Mouse (Mus musculus) testis, adult 2 months (tissue): ENCODE data around the gene Cmas. TPM values are rescaled to one million over a fixed set of nuclear protein-coding genes. Genes with fewer than 3 reads are reported as not detected.
A peak's percentile ranks its signal among the peaks of the same experiment; 100 is the strongest.

Source experiments
- H3K27ac ChIP-seq: fragments of 200-500 bp; 2 replicates; pipeline ENCODE4 v1.5.1; 2012; ENCODE audit warnings: low read depth, low read length; ENCODE audit not compliant: control insufficient read depth, insufficient read depth
- H3K27me3 ChIP-seq: fragments of 200-500 bp; 2 replicates; pipeline ENCODE4 v1.6.1; 2012; ENCODE audit warnings: mild to moderate bottlenecking, low read length, moderate library complexity; ENCODE audit not compliant: control insufficient read depth, insufficient read depth
- H3K36me3 ChIP-seq: fragments of 200-500 bp; 2 replicates; pipeline ENCODE4 v1.6.1; 2012; ENCODE audit warnings: mild to moderate bottlenecking, low read length; ENCODE audit not compliant: control insufficient read depth, insufficient read depth
- H3K4me1 ChIP-seq: fragments of 200-500 bp; 2 replicates; pipeline ENCODE4 v1.6.1; 2012; ENCODE audit warnings: low read length; ENCODE audit not compliant: control insufficient read depth, insufficient read depth
- H3K4me3 ChIP-seq: fragments of 200-500 bp; 2 replicates; pipeline ENCODE4 v1.5.1; 2012; ENCODE audit warnings: low read depth, mild to moderate bottlenecking, low read length, moderate library complexity, mixed read lengths; ENCODE audit not compliant: control insufficient read depth
- CTCF ChIP-seq: fragments of 200-500 bp; IDR thresholded peaks from 2 replicates; pipeline ENCODE4 v1.5.1; 2012; ENCODE audit warnings: low read depth, mild to moderate bottlenecking, inconsistent platforms, low read length, moderate library complexity; ENCODE audit not compliant: control insufficient read depth, insufficient read depth, insufficient replicate concordance
- POLR2A ChIP-seq: fragments of 200-500 bp; IDR thresholded peaks from 2 replicates; pipeline ENCODE4 v1.6.1; 2012; ENCODE audit warnings: low read depth, mild to moderate bottlenecking, inconsistent platforms, low read length, moderate library complexity; ENCODE audit not compliant: control insufficient read depth
- polyA plus RNA-seq: library from polyadenylated mRNA; depleted of rRNA; stranded (reverse); fragments of >200 nt; gene quantifications from 2 replicates; pipeline ENCODE4 v1.2.3, GENCODE M21; 2012

The Cmas gene
- polyA plus RNA-seq, 1 experiment, result 14.8 TPM

DNA sequence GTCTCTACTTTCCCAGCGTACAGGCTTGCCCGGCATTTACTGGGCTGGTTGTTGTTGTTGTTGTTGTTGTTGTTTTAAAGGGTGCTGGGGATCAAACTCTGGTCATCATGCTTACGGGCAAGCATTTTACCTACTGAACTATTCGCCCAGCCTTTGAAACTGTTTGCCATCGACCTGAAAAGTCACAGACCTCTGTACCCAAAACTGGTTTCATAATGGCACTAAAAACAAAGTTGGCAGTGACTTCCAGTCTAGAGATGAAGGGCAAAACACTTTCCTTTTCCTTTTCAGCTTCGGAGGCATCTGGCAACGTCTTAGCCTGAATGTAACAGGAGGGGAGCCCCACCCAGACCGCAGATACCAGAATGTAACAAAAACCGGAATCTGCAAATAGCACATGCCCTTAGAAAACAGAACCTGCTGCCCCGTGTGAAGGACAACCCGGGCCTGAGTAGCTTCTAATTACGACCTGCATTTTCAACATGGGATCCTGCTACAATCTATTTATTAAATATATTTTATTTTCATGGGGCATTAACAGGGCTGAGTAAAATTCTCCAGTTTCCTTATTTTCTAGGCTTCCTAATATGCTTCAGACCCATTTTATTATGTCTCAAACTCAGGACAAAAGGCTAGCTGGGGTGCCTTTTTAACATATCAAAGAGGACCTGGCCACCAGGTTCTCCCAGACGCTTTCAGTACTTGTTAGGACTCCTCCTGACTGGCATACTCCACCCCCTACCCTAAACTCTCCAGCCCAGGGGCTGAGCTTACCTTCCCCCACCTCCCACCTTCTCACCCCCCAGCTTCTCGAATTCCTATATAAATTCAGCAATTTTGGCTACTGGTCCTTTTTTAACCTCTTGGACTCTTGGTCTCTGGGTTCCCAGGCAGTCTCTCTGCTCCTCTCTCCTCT, 3.9 kb upstream of the Cmas start:
- Histone ChIP-seq H3K4me3 (no peak overlapping the region), H3K27me3 (no peaks in the 10 kb centered on the region), H3K27ac (peak overlapping the region; percentile 23; the same call in 1 of the 2 replicates), H3K4me1 (peaks cover 8% of the 10 kb centered on the region), H3K36me3 (no peaks in the 10 kb centered on the region)
- TF ChIP-seq CTCF, result no peak
- no peak for TF ChIP-seq POLR2A

DNA sequence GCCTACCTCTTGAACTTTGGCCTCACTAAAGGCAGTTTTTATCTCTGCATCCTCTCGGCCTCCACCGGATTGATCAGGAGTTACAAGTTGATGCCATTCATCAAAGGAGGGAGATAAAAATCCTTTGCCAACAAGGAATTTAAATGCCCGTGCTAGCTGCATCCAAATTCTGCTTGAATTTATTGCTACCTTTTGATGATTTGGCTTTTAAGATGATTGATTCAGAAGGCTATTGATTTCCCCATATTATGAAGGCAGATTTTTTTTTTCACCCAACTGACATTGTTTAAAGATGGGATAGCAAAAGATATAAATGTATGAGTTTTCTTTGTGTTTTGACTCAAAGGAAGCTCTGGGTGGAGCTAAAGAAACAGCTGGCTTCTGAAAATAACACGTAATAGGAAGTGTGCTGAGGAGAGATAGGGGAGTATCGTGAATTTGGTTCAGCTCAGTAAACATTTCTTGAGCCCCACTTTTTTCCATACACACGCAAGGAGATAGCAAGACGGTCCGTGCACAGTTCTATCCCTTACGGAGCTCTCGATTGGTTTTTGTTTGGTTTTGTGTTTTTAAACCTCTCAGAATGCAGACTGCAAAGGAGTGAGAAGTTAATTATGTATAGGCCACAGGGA, 964 bp downstream of the Cmas start:
- no peaks in the 10 kb centered on the region; the same call in 1 of the 2 replicates for H3K36me3 ChIP-seq
- TF ChIP-seq POLR2A (no peak), CTCF (no peak)
- no peaks in the 10 kb centered on the region for H3K27me3 ChIP-seq
- H3K4me3 ChIP-seq, result peak overlapping the region; percentile 92
- peak overlapping the region; percentile 87 for H3K27ac ChIP-seq
- peaks cover 4% of the 10 kb centered on the region for H3K4me1 ChIP-seq

DNA sequence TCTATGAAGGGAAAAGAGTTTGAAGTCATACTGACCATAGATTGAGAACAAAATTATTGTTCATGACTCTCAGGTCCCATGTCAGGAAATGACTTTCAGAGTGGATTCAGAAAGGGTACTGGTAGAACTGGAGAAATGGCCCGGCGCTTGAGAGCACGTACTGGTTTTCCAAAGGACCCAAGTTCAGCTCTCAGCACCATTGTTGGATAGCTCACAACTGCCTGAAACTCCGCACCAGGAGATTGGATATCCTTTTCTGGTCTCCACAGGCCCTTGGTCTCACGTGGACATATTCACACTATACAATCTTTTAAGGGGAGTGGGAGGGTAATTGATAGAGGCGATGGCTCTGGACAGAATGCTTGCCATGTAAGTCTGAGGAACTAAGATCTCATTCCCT, 1.5 kb downstream of the Cmas start:
- no peak overlapping the region for H3K4me3 ChIP-seq
- no peak overlapping the region for H3K27ac ChIP-seq
- H3K27me3 ChIP-seq, result no peaks in the 10 kb centered on the region
- no peak for TF ChIP-seq CTCF
- no peaks in the 10 kb centered on the region; the same call in 1 of the 2 replicates for H3K36me3 ChIP-seq
- peaks cover 4% of the 10 kb centered on the region for H3K4me1 ChIP-seq

DNA sequence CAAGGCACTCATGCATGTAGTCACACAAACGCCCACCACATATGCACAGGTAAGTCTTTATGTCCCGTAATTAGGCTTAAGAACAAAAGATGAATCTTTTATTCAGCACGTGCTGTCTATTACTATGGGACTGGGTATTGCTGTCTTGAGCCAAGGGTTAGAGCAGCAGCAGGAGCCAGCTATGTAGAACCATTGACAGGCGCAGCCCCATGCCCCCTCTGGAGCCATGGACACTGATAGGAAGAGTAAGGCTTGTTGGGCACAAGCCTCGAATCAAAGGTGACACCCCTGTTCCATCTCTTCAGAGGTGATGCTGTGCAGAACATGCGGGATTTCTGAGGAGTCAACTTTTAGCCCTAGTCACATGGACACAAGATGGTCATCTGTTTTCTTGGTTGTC, 2.1 kb downstream of the Cmas start:
- TF ChIP-seq POLR2A (no peak), CTCF (no peak)
- no peaks in the 10 kb centered on the region for H3K27me3 ChIP-seq
- H3K4me1 ChIP-seq, result peaks cover 4% of the 10 kb centered on the region
- no peak overlapping the region for H3K4me3 ChIP-seq
- no peak overlapping the region for H3K27ac ChIP-seq
- no peaks in the 10 kb centered on the region; the same call in 1 of the 2 replicates for H3K36me3 ChIP-seq

DNA sequence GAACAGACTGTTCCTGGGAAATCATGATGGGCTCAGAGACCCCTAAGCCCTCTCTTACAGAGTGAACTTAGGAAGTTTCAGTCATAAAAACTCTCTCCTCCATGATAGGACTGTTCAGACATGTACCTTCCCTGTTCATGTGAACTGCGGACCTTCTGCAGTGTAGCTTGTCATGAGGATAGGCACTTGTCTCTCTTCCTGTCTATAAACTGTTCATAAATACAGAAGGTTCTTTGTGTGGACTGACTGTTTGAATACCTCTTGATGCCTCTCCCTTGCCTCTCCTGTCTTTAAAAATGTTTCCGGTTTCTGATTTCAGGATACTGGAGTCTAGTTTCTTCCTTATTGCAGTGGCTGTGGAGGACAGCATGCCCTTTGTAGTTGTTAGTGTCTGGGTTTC, 3.1 kb downstream of the Cmas start:
- Histone ChIP-seq H3K27ac (no peak overlapping the region), H3K4me1 (peaks cover 4% of the 10 kb centered on the region), H3K27me3 (no peaks in the 10 kb centered on the region), H3K36me3 (peaks cover 1% of the 10 kb centered on the region), H3K4me3 (no peak overlapping the region)
- no peak for TF ChIP-seq POLR2A
- no peak for TF ChIP-seq CTCF

DNA sequence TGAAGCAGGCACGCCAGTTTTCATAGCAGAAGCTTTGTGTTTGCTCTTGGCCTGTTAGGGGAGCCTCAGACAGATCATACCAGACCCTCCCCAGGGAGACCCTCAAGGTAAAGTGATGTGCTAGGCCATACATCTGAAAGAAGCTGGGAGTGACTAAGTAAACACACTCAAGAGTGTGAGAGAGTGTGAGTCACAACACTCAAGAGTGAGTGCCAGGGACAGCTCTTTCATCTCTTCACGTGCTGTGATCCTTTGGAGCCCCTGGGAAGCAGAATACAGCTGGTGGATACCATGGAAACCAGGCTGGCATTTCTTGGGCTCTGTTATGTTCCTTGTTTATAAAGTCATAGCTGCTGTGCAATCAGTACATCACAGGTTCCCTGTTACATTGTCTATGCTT, 8.4 kb downstream of the Cmas start:
- Histone ChIP-seq H3K4me1 (no peaks in the 10 kb centered on the region), H3K27ac (no peak overlapping the region), H3K36me3 (peaks cover 1% of the 10 kb centered on the region), H3K4me3 (no peak overlapping the region), H3K27me3 (no peaks in the 10 kb centered on the region)
- no peak for TF ChIP-seq POLR2A
- TF ChIP-seq CTCF, result no peak

DNA sequence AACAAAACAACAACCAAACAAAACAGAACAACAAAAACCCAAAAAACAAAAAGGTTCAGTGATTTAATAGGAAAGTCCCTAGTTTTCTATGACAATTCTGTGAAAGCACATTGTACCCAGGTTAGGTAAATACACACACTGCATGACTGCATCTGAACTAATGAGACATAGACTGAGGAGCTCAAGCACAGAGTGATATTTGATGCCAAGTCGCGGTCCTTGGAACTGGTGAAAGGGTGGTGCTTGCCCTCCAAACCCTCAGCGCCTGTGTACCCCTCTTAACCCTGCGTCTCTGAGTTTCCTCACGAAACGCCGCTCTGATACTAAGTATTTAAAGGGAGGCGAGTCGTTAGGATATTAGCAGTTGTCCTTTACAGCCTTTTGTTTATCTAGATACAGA, 10.8 kb downstream of the Cmas start:
- no peak overlapping the region for H3K4me3 ChIP-seq
- no peaks in the 10 kb centered on the region for H3K27me3 ChIP-seq
- no peak overlapping the region for H3K27ac ChIP-seq
- TF ChIP-seq CTCF (no peak), POLR2A (no peak)
- peaks cover 5% of the 10 kb centered on the region for H3K36me3 ChIP-seq
- H3K4me1 ChIP-seq, result no peaks in the 10 kb centered on the region
